Mouse (Mus musculus) liver, embryonic 16.5 days (tissue): ENCODE results near the gene 2310057J18Rik. TPM values are rescaled to one million over a fixed set of nuclear protein-coding genes. Genes with fewer than 3 reads are reported as not detected.

ENCODE experiments used
- polyA plus RNA-seq: library from polyadenylated mRNA; unstranded; fragments of >200 nt; fragmentation: Nextera tagmentation; extraction: Ambion mirVana; gene quantifications from 2 replicates; pipeline ENCODE4 v1.2.1, GENCODE M21; 2015

The 2310057J18Rik gene
- polyA plus RNA-seq, 1 experiment from 2014 or later: not detected

Other genes with a start within 250 kb of the 2310057J18Rik start
- 0.17 TPM in 1 of 2 replicates, not detected in the other for gene Soga3, start 157.5 kb upstream of the 2310057J18Rik start, polyA plus RNA-seq
- not detected in 2 replicates for gene Gm49353, start 212.7 kb upstream of the 2310057J18Rik start, polyA plus RNA-seq
- gene 9330159F19Rik, start 225.3 kb upstream of the 2310057J18Rik start, polyA plus RNA-seq: 0.04 TPM in 1 of 2 replicates, not detected in the other